Comparison of ENCODE assay signal across 8 mouse cellular contexts in the genomic region with DNA sequence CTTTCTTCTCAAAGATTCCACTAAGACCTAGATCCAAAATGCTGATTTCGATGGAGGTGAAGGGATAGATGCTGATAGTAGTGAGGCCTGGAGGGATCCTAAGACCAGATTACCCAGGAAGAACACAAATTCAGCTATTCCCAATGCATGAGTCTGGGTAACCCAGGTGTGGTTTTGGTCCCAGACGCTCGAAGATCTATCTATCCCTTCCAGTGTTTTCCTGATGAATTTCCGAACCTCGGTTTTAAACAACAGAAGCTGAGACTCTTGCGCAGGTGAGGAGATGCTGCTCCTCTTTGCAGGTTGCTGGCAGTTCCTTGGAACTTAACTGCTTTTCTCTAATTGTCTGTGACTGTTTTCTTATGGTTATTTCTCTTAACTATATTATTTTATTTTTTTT. TPM values are rescaled to one million over a fixed set of nuclear protein-coding genes. Genes with fewer than 3 reads are reported as not detected.
DNase-seq lines count a peak whose midpoint lies in the region; ATAC-seq and TF ChIP-seq lines count a peak whose summit lies in the region.

No protein-coding gene starts in this region.

- H3K36me3 ChIP-seq in kidney, adult 2 months (ENCODE audit: control insufficient read depth, insufficient read depth, low read length) = peaks cover 2% of the 10 kb centered on the region; the same call in 1 of the 2 replicates
- no peaks in the 10 kb centered on the region for H3K36me3 ChIP-seq in hindbrain, embryonic 13.5 days
- H3K36me3 ChIP-seq in midbrain, embryonic 13.5 days = no peaks in the 10 kb centered on the region

- no peak overlapping the region for H3K27ac ChIP-seq in kidney, adult 2 months (ENCODE audit: insufficient read depth, low read depth, low read length)
- peak overlapping the region; percentile 97 for H3K27ac ChIP-seq in hindbrain, embryonic 13.5 days
- peak overlapping the region; percentile 96 for H3K27ac ChIP-seq in midbrain, embryonic 13.5 days

- no peaks in the 10 kb centered on the region for H3K9me3 ChIP-seq in hindbrain, embryonic 13.5 days
- no peaks in the 10 kb centered on the region for H3K9me3 ChIP-seq in midbrain, embryonic 13.5 days

- H3K4me3 ChIP-seq in kidney, adult 2 months (ENCODE audit: insufficient read depth, low read depth, low read length) = peak overlapping the region; percentile 65
- H3K4me3 ChIP-seq in hindbrain, embryonic 13.5 days = peak overlapping the region; percentile 100
- peak overlapping the region; percentile 99 for H3K4me3 ChIP-seq in midbrain, embryonic 13.5 days (replicated peaks)

- H3K4me2 ChIP-seq in hindbrain, embryonic 13.5 days = peak overlapping the region; percentile 88
- H3K4me2 ChIP-seq in midbrain, embryonic 13.5 days (replicated peaks) = peak overlapping the region; percentile 97

- no peak for DNase-seq in kidney, adult 2 months
- DNase-seq in kidney, adult 8-10 months = no peak
- peak; percentile 26 for DNase-seq in adipocyte (ENCODE audit: low spot score)
- DNase-seq in adrenal gland, postnatal 4 days (ENCODE audit: low spot score in 2 of 2) = no peak
- no peak for DNase-seq in kidney, postnatal 10 days

- no peak for TF ChIP-seq CTCF in kidney, adult 2 months (conservative IDR thresholded peaks at IDR 0.05; ENCODE audit: insufficient read depth, insufficient read length, low read depth, low read length)

- 17% methylated on average over 6 of the region's 6 CpGs for WGBS in kidney, adult 2 months
- 42% methylated on average over 6 of the region's 6 CpGs for WGBS in hindbrain, embryonic 13.5 days
- WGBS in midbrain, embryonic 13.5 days = 38% methylated on average over 6 of the region's 6 CpGs

- peak overlapping the region; percentile 99 for H3K9ac ChIP-seq in hindbrain, embryonic 13.5 days
- H3K9ac ChIP-seq in midbrain, embryonic 13.5 days (replicated peaks) = peak overlapping the region; percentile 98

- no peak for TF ChIP-seq POLR2A in kidney, adult 2 months (IDR thresholded peaks at IDR 0.05; ENCODE audit: low read depth, low read length)

- ATAC-seq in hindbrain, embryonic 13.5 days (ENCODE audit: low FRiP score) = no peak
- no peak for ATAC-seq in midbrain, embryonic 13.5 days
- no peak for ATAC-seq in megakaryocyte progenitor cell, adult 5-6 weeks (replicated peaks; ENCODE audit: poor library complexity)

- H3K27me3 ChIP-seq in kidney, adult 2 months (replicated peaks; ENCODE audit: control insufficient read depth, insufficient read depth, low read length) = no peaks in the 10 kb centered on the region
- H3K27me3 ChIP-seq in hindbrain, embryonic 13.5 days = no peaks in the 10 kb centered on the region
- no peaks in the 10 kb centered on the region for H3K27me3 ChIP-seq in midbrain, embryonic 13.5 days

- H3K4me1 ChIP-seq in kidney, adult 2 months (ENCODE audit: control insufficient read depth, insufficient read depth, low read length) = peaks cover 13% of the 10 kb centered on the region; the same call in 1 of the 2 replicates
- H3K4me1 ChIP-seq in hindbrain, embryonic 13.5 days (replicated peaks) = peaks cover 43% of the 10 kb centered on the region
- peaks cover 50% of the 10 kb centered on the region for H3K4me1 ChIP-seq in midbrain, embryonic 13.5 days (replicated peaks)

RNA-seq across cellular contexts. Expression of a gene that starts 1.3 kb away (rescaled TPM):
- 5.8 and 7.6 TPM in 2 replicates for polyA plus RNA-seq in kidney, adult 2 months (2012; rRNA removed)
- polyA plus RNA-seq in hindbrain, embryonic 13.5 days (2015; fragmentation: Nextera tagmentation; extraction: Ambion mirVana) = 12.6 and 13.0 TPM in 2 replicates
- 12.7 and 13.9 TPM in 2 replicates for polyA plus RNA-seq in midbrain, embryonic 13.5 days (2015; fragmentation: Nextera tagmentation; extraction: Ambion mirVana)
- 51.3 and 53.0 TPM in 2 replicates for total RNA-seq in megakaryocyte progenitor cell, adult 5-6 weeks (2015)
- 38.3 and 40.5 TPM in 2 replicates for total RNA-seq in megakaryocyte progenitor cell, adult 5-6 weeks (2017)
- 10 to 100 TPM; 72.9 to 77.4 TPM for total RNA-seq in adrenal gland, postnatal 4 days (2021)

RNA-seq across cellular contexts. Expression of a gene that starts 30.1 kb away (rescaled TPM):
- 60.8 and 76.1 TPM in 2 replicates for polyA plus RNA-seq in kidney, adult 2 months (2012; rRNA removed)
- 381 and 387 TPM in 2 replicates for polyA plus RNA-seq in hindbrain, embryonic 13.5 days (2015; fragmentation: Nextera tagmentation; extraction: Ambion mirVana)
- polyA plus RNA-seq in midbrain, embryonic 13.5 days (2015; fragmentation: Nextera tagmentation; extraction: Ambion mirVana) = 605 and 617 TPM in 2 replicates
- total RNA-seq in megakaryocyte progenitor cell, adult 5-6 weeks (2015) = 174 and 176 TPM in 2 replicates
- 134 and 144 TPM in 2 replicates for total RNA-seq in megakaryocyte progenitor cell, adult 5-6 weeks (2017)
- 100 to 1,000 TPM; 105 to 130 TPM for total RNA-seq in adrenal gland, postnatal 4 days (2021)

RNA-seq across cellular contexts. Expression of a gene that starts 46.4 kb away (rescaled TPM):
- polyA plus RNA-seq in kidney, adult 2 months (2012; rRNA removed) = 3.2 and 10.3 TPM in 2 replicates
- 0.42 and 0.48 TPM in 2 replicates for polyA plus RNA-seq in hindbrain, embryonic 13.5 days (2015; fragmentation: Nextera tagmentation; extraction: Ambion mirVana)
- 0.27 and 0.32 TPM in 2 replicates for polyA plus RNA-seq in midbrain, embryonic 13.5 days (2015; fragmentation: Nextera tagmentation; extraction: Ambion mirVana)
- total RNA-seq in megakaryocyte progenitor cell, adult 5-6 weeks (2015) = 39.1 and 43.8 TPM in 2 replicates
- total RNA-seq in megakaryocyte progenitor cell, adult 5-6 weeks (2017) = 47.1 and 49.6 TPM in 2 replicates
- 1 to 10 TPM; 3.1 to 4.8 TPM for total RNA-seq in adrenal gland, postnatal 4 days (2021)

RNA-seq across cellular contexts. Expression of a gene that starts 59.1 kb away (rescaled TPM):
- polyA plus RNA-seq in kidney, adult 2 months (2012; rRNA removed) = 1,045 and 1,237 TPM in 2 replicates
- polyA plus RNA-seq in hindbrain, embryonic 13.5 days (2015; fragmentation: Nextera tagmentation; extraction: Ambion mirVana) = 3,979 and 4,017 TPM in 2 replicates
- 3,782 and 3,914 TPM in 2 replicates for polyA plus RNA-seq in midbrain, embryonic 13.5 days (2015; fragmentation: Nextera tagmentation; extraction: Ambion mirVana)
- total RNA-seq in megakaryocyte progenitor cell, adult 5-6 weeks (2015) = 5,512 and 5,729 TPM in 2 replicates
- 1,825 and 2,581 TPM in 2 replicates for total RNA-seq in megakaryocyte progenitor cell, adult 5-6 weeks (2017)
- total RNA-seq in adrenal gland, postnatal 4 days (2021) = 1,000 to 10,000 TPM; 1,693 to 1,728 TPM
